Mouse (Mus musculus) MEL (cell line): ENCODE results near the gene Gm21970. TPM values are rescaled to one million over a fixed set of nuclear protein-coding genes. Genes with fewer than 3 reads are reported as not detected.

ENCODE experiments used
- DNase-seq: peaks from one replicate; pipeline ENCODE4 v3.0.0; 2011; ENCODE audit warnings: low read depth, low spot score
- H3K27ac ChIP-seq: 2 replicates; pipeline ENCODE4 v1.5.1; 2012; ENCODE audit warnings: low read depth, mild to moderate bottlenecking, control low read depth, low read length, moderate library complexity; ENCODE audit not compliant: control insufficient read depth
- H3K27me3 ChIP-seq, 2 experiments: fragments of 150-350 bp in 1 of 2; sonication (generic) in 1 of 2; 2 replicates each; pipeline ENCODE4 v1.6.1; 2012; ENCODE audit warnings: low read length in 2 of 2, mild to moderate bottlenecking in 2 of 2, improper control_type of control experiment in 1 of 2, moderate library complexity in 1 of 2; ENCODE audit not compliant: insufficient read depth in 2 of 2, control insufficient read depth in 1 of 2
- H3K36me3 ChIP-seq, 2 experiments: 2 replicates each; pipeline ENCODE4 v1.6.1; 2012 to 2014; ENCODE audit warnings: low read length in 2 of 2, improper control_type of control experiment in 1 of 2, inconsistent platforms in 1 of 2, mild to moderate bottlenecking in 1 of 2; ENCODE audit not compliant: insufficient read depth in 2 of 2, control insufficient read depth in 1 of 2
- H3K4me1 ChIP-seq, 2 experiments: fragments of 150-350 bp in 1 of 2; sonication (generic) in 1 of 2; 2 replicates each; pipeline ENCODE4 v1.6.1; 2012; ENCODE audit warnings: low read length in 2 of 2, improper control_type of control experiment in 1 of 2, mild to moderate bottlenecking in 1 of 2; ENCODE audit not compliant: insufficient read depth in 2 of 2, control insufficient read depth in 1 of 2
- H3K4me3 ChIP-seq, 2 experiments: fragments of 150-350 bp in 1 of 2; sonication (generic) in 1 of 2; 2 replicates each; pipeline ENCODE4 v1.5.1; 2012; ENCODE audit warnings: low read depth in 2 of 2, low read length in 2 of 2, mild to moderate bottlenecking in 2 of 2, moderate library complexity in 2 of 2, control low read depth in 1 of 2, improper control_type of control experiment in 1 of 2; ENCODE audit not compliant: control insufficient read depth in 1 of 2, insufficient read depth in 1 of 2
- H3K79me2 ChIP-seq: 2 replicates; pipeline ENCODE4 v1.6.1; 2012; ENCODE audit warnings: mild to moderate bottlenecking, low read length, moderate library complexity; ENCODE audit not compliant: control insufficient read depth, poor library complexity, insufficient read depth
- H3K9ac ChIP-seq: 2 replicates; pipeline ENCODE4 v1.6.1; 2012; ENCODE audit warnings: low read depth, mild to moderate bottlenecking, control low read depth, low read length, moderate library complexity; ENCODE audit not compliant: control insufficient read depth, poor library complexity, severe bottlenecking
- H3K9me3 ChIP-seq: fragments of 150-350 bp; sonication (generic); replicated peaks from 2 replicates; pipeline ENCODE4 v1.6.1; 2012; ENCODE audit warnings: mild to moderate bottlenecking, low read length, improper control_type of control experiment, moderate library complexity; ENCODE audit not compliant: insufficient read depth
- CHD1 ChIP-seq: IDR thresholded peaks from 2 replicates; pipeline ENCODE4 v1.6.1; 2012; ENCODE audit warnings: low read depth, mild to moderate bottlenecking, inconsistent platforms, low read length, improper control_type of control experiment
- CHD2 ChIP-seq: IDR thresholded peaks from 2 replicates; pipeline ENCODE4 v1.6.1; 2011; ENCODE audit warnings: low read length, improper control_type of control experiment
- E2F4 ChIP-seq: IDR thresholded peaks from 2 replicates; pipeline ENCODE4 v1.6.1; 2011; ENCODE audit warnings: low read depth, low read length, improper control_type of control experiment, borderline replicate concordance
- ELF1 ChIP-seq: IDR thresholded peaks from 2 replicates; pipeline ENCODE4 v1.6.1; 2014; ENCODE audit warnings: low read depth, mild to moderate bottlenecking, inconsistent platforms, low read length, improper control_type of control experiment, moderate library complexity
- EP300 ChIP-seq, 2 experiments: IDR thresholded peaks; 2 replicates each; pipeline ENCODE4 v1.6.1; 2011; ENCODE audit warnings: improper control_type of control experiment in 2 of 2, low read length in 2 of 2, low read depth in 1 of 2, mild to moderate bottlenecking in 1 of 2
- ETS1 ChIP-seq: IDR thresholded peaks from 2 replicates; pipeline ENCODE4 v1.6.1; 2012; ENCODE audit warnings: low read depth, mild to moderate bottlenecking, inconsistent platforms, low read length, improper control_type of control experiment, moderate library complexity
- GABPA ChIP-seq: IDR thresholded peaks from 2 replicates; pipeline ENCODE4 v1.6.1; 2012; ENCODE audit warnings: low read depth, mild to moderate bottlenecking, inconsistent platforms, low read length, improper control_type of control experiment, moderate library complexity
- GATA1 ChIP-seq: IDR thresholded peaks from 2 replicates; pipeline ENCODE4 v1.6.1; 2011; ENCODE audit warnings: low read depth, low read length, improper control_type of control experiment
- KAT2A ChIP-seq: conservative IDR thresholded peaks from 2 replicates; pipeline ENCODE4 v1.6.1; 2012; ENCODE audit warnings: low read depth, low read length, improper control_type of control experiment, inconsistent platforms
- MAFK ChIP-seq: IDR thresholded peaks from 2 replicates; pipeline ENCODE4 v1.6.1; 2011; ENCODE audit warnings: low read depth, mild to moderate bottlenecking, low read length, improper control_type of control experiment, borderline replicate concordance
- MAZ ChIP-seq: IDR thresholded peaks from 2 replicates; pipeline ENCODE4 v1.6.1; 2012; ENCODE audit warnings: low read depth, mild to moderate bottlenecking, inconsistent platforms, low read length, improper control_type of control experiment
- MXI1 ChIP-seq: IDR thresholded peaks from 2 replicates; pipeline ENCODE4 v1.6.1; 2011; ENCODE audit warnings: mild to moderate bottlenecking, low read depth, low read length, improper control_type of control experiment
- MYC ChIP-seq: IDR thresholded peaks from 2 replicates; pipeline ENCODE4 v1.6.1; 2011; ENCODE audit warnings: low read depth, mild to moderate bottlenecking, low read length, improper control_type of control experiment, moderate library complexity
- NRF1 ChIP-seq: IDR thresholded peaks from 2 replicates; pipeline ENCODE4 v1.6.1; 2014; ENCODE audit warnings: low read depth, mild to moderate bottlenecking, inconsistent platforms, low read length, improper control_type of control experiment, moderate library complexity; ENCODE audit not compliant: poor library complexity, insufficient read depth, severe bottlenecking
- POLR2A ChIP-seq, 2 experiments: IDR thresholded peaks; 2 replicates each; pipeline ENCODE4 v1.6.1; 2011 to 2012; ENCODE audit warnings: low read length in 2 of 2, mild to moderate bottlenecking in 2 of 2, control low read depth in 1 of 2, improper control_type of control experiment in 1 of 2, low read depth in 1 of 2, moderate library complexity in 1 of 2; ENCODE audit not compliant: control insufficient read depth in 1 of 2, insufficient read depth in 1 of 2, poor library complexity in 1 of 2
- POLR2AphosphoS2 ChIP-seq: IDR thresholded peaks from 2 replicates; pipeline ENCODE4 v1.6.1; 2011; ENCODE audit warnings: low read length, improper control_type of control experiment
- RAD21 ChIP-seq: IDR thresholded peaks from 2 replicates; pipeline ENCODE4 v1.6.1; 2011; ENCODE audit warnings: mild to moderate bottlenecking, low read depth, low read length, improper control_type of control experiment
- RCOR1 ChIP-seq: IDR thresholded peaks from 2 replicates; pipeline ENCODE4 v1.6.1; 2012; ENCODE audit warnings: low read depth, mild to moderate bottlenecking, inconsistent platforms, low read length, improper control_type of control experiment
- SMC3 ChIP-seq: IDR thresholded peaks from 2 replicates; pipeline ENCODE4 v1.6.1; 2011; ENCODE audit warnings: low read depth, low read length, improper control_type of control experiment
- USF1 ChIP-seq: IDR thresholded peaks from 2 replicates; pipeline ENCODE4 v1.6.1; 2014; ENCODE audit warnings: low read depth, mild to moderate bottlenecking, inconsistent platforms, low read length, improper control_type of control experiment, moderate library complexity
- ZKSCAN1 ChIP-seq: IDR thresholded peaks from 2 replicates; pipeline ENCODE4 v1.6.1; 2012; ENCODE audit warnings: low read depth, mild to moderate bottlenecking, inconsistent platforms, low read length, improper control_type of control experiment, moderate library complexity
- polyA plus RNA-seq, 2 experiments: library from polyadenylated mRNA; stranded (reverse) in 1 of 2; unstranded in 1 of 2; fragments of >175 nt in 1 of 2; fragments of >200 nt in 1 of 2; gene quantifications; 2 replicates each; pipeline versions ENCODE4 v1.2.1 to v1.2.4; 2012; ENCODE audit warnings: low replicate concordance in 2 of 2, low read depth in 1 of 2; ENCODE audit not compliant: insufficient read length in 2 of 2, insufficient read depth in 1 of 2, missing spikeins in 1 of 2
- total RNA-seq: library from RNA; depleted of rRNA; stranded (reverse); fragments of 300-350 nt; gene quantifications from 2 replicates; pipeline ENCODE4 v1.2.3, GENCODE M21; 2012

The Gm21970 gene
- total and polyA plus RNA-seq, 3 experiments: not detected

DNA sequence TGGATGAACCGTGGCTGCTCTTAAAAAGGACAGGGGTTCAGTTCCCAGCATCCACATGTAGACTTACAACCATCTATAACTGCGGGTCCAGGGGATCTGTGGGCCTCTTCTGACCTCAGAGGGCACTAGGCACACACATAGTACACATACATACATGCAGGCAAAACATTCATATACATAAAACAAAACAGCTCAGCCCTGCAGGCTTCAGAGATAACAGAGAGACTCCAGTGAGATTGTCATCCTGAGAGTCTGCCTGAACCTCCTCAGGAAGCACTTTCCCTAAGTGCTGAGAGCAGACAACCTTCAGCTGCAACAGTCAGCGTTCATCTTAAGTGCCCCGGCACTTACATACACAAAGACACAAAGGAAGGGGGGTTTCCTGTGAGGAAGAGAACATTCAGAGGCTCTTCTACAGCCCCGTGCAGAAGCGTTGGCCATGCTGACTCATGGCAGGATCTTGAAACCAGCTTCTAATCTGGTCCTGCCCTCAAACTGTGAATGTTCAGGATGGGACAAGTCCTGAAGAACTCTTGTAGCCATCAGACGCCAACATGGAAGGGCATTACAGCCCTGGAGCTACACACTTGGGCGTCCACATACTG, 41.9 kb downstream of the Gm21970 start:
- no peak overlapping the region for H3K4me3 ChIP-seq
- H3K9ac ChIP-seq: no peak overlapping the region
- H3K27ac ChIP-seq: no peak overlapping the region
- DNase-seq: peak; percentile 43
- H3K79me2 ChIP-seq: no peaks in the 10 kb centered on the region
- peaks cover 0 to 13% of the 10 kb centered on the region in 2 experiments; a peak in 2 of 4 replicates for H3K36me3 ChIP-seq
- peaks cover 0 to 16% of the 10 kb centered on the region in 2 experiments; a peak in 3 of 4 replicates for H3K4me1 ChIP-seq
- no peaks in the 10 kb centered on the region for H3K9me3 ChIP-seq
- H3K27me3 ChIP-seq: no peaks in the 10 kb centered on the region
- TF ChIP-seq MYC: no peak
- no peak for TF ChIP-seq SMC3
- TF ChIP-seq MXI1: no peak
- no peak for TF ChIP-seq POLR2A (IDR thresholded peaks at IDR 0.05; ENCODE audit: control insufficient read depth in 1 of 2, insufficient read depth in 1 of 2, low read depth in 1 of 2, low read length in 2 of 2, poor library complexity in 1 of 2)
- no peak for TF ChIP-seq GABPA
- TF ChIP-seq USF1: no peak
- TF ChIP-seq KAT2A: no peak
- TF ChIP-seq ELF1: no peak
- no peak for TF ChIP-seq MAZ
- TF ChIP-seq E2F4: no peak
- no peak for TF ChIP-seq RCOR1
- TF ChIP-seq RAD21: no peak
- no peak for TF ChIP-seq CHD2
- no peak for TF ChIP-seq ZKSCAN1
- TF ChIP-seq MAFK: no peak
- TF ChIP-seq ETS1: no peak
- TF ChIP-seq EP300 (IDR thresholded peaks at IDR 0.05; ENCODE audit: low read depth in 1 of 2, low read length in 2 of 2): no peak
- no peak for TF ChIP-seq NRF1

DNA sequence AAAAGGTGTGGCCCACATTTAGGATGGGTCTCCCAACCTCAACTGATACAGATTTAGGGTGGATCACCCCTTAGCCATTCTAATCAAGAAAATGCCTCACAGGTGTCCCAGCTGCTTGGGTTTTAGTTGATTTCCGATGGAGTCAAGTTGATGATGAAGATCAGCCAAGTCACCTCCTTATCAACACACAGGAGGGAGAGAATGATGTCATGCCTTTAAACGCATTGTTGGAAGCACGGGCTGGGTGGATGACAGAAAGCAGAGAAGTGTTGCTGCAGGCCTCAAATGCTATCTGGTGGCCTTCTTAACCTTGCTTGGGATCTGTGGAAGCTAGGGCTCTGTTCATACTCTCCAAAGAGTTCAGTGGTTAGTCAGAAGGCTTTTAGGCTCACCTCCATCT, 42.6 kb downstream of the Gm21970 start:
- Histone ChIP-seq H3K4me3 (no peak overlapping the region), H3K27ac (no peak overlapping the region), H3K9ac (no peak overlapping the region), H3K36me3 (peaks cover 0 to 13% of the 10 kb centered on the region in 2 experiments; a peak in 2 of 4 replicates), H3K4me1 (peaks cover 0 to 21% of the 10 kb centered on the region in 2 experiments; a peak in 3 of 4 replicates), H3K79me2 (no peaks in the 10 kb centered on the region), H3K27me3 (no peaks in the 10 kb centered on the region), H3K9me3 (no peaks in the 10 kb centered on the region)
- 0 out of 2 replicates have a peak, but pooled peaks have one; percentile 4 for TF ChIP-seq GATA1
- 0 out of 4 replicates have a peak, but pooled peaks of 1 of the 2 experiments have one; percentile 10 for TF ChIP-seq EP300 (IDR thresholded peaks at IDR 0.05; ENCODE audit: low read depth in 1 of 2, low read length in 2 of 2)
- TF ChIP-seq E2F4: no peak
- TF ChIP-seq POLR2AphosphoS2: no peak
- no peak for TF ChIP-seq CHD1
- peak; percentile 76 for TF ChIP-seq ETS1
- DNase-seq: no peak
